Mouse (Mus musculus) limb, embryonic 14.5 days (tissue): ENCODE results near the gene Smim20. TPM values are rescaled to one million over a fixed set of nuclear protein-coding genes. Genes with fewer than 3 reads are reported as not detected.

Source experiments
- ATAC-seq: fragments of 200-750 bp; cut with Nextera tagmentation; 2 replicates; pipeline ENCODE4 v1.8.0; 2017; ENCODE audit warnings: low read depth, moderate number of reproducible peaks, moderate TSS enrichment; ENCODE audit not compliant: low FRiP score
- DNase-seq: peaks from one replicate; pipeline ENCODE4 v3.0.0-alpha.2; 2015; ENCODE audit warnings: low spot score
- H3K27ac ChIP-seq: fragments of 300-500 bp; sonication (generic); replicated peaks from 2 replicates; pipeline ENCODE4 v1.5.1; 2014; ENCODE audit warnings: low read depth, mild to moderate bottlenecking, low read length, moderate library complexity, mixed read lengths
- H3K27me3 ChIP-seq: fragments of 300-500 bp; sonication (generic); 2 replicates; pipeline ENCODE4 v1.6.1; 2014; ENCODE audit warnings: low read length, mixed read lengths; ENCODE audit not compliant: control insufficient read depth, insufficient read depth
- H3K36me3 ChIP-seq: fragments of 300-500 bp; sonication (generic); 2 replicates; pipeline ENCODE4 v1.6.1; 2014; ENCODE audit warnings: mild to moderate bottlenecking, low read length, moderate library complexity, mixed read lengths; ENCODE audit not compliant: control insufficient read depth, insufficient read depth
- H3K4me1 ChIP-seq: fragments of 300-500 bp; sonication (generic); 2 replicates; pipeline ENCODE4 v1.6.1; 2014; ENCODE audit warnings: antibody characterized with exemption, low read length, mixed read lengths; ENCODE audit not compliant: control insufficient read depth, insufficient read depth
- H3K4me2 ChIP-seq: fragments of 300-500 bp; sonication (generic); replicated peaks from 2 replicates; pipeline ENCODE4 v1.6.1; 2014; ENCODE audit warnings: low read depth, mild to moderate bottlenecking, low read length, moderate library complexity; ENCODE audit not compliant: severe bottlenecking
- H3K4me3 ChIP-seq: fragments of 300-500 bp; sonication (generic); replicated peaks from 2 replicates; pipeline ENCODE4 v1.5.1; 2014; ENCODE audit warnings: low read length
- H3K9ac ChIP-seq: fragments of 300-500 bp; sonication (generic); 2 replicates; pipeline ENCODE4 v1.6.1; 2014; ENCODE audit warnings: mild to moderate bottlenecking, low read depth, low read length, moderate library complexity; ENCODE audit not compliant: severe bottlenecking
- H3K9me3 ChIP-seq: fragments of 300-500 bp; sonication (generic); 2 replicates; pipeline ENCODE4 v1.6.1; 2016; ENCODE audit warnings: low read length; ENCODE audit not compliant: control insufficient read depth
- POLR2A ChIP-seq: fragments of 200-500 bp; IDR thresholded peaks from 2 replicates; pipeline ENCODE4 v1.8.0; 2012; ENCODE audit warnings: inconsistent platforms, mild to moderate bottlenecking, moderate library complexity, borderline replicate concordance; ENCODE audit not compliant: insufficient read depth, insufficient read length; ENCODE audit errors: extremely low read depth
- WGBS: fragments of 180-500 bp; shearing (Covaris S2); extraction: QIAGEN DNeasy Blood & Tissue Kit; methylation state at CpG from one replicate; pipeline ENCODE4 v1.1.7; 2014; 5-methylcytosine and 5-hydroxymethylcytosine counted together
- polyA plus RNA-seq, 2 experiments: library from polyadenylated mRNA; depleted of rRNA in 1 of 2; stranded (reverse) in 1 of 2; unstranded in 1 of 2; fragments of >200 nt; fragmentation: Nextera tagmentation in 1 of 2; extraction: Ambion mirVana in 1 of 2; gene quantifications; 2 replicates each; pipeline versions ENCODE4 v1.2.1 to v1.2.3; 2012 to 2014

Smim20 gene
- polyA plus RNA-seq (2012; rRNA removed) (47.4 and 48.1 TPM in 2 replicates), polyA plus RNA-seq (2014; fragmentation: Nextera tagmentation; extraction: Ambion mirVana) (100 and 112 TPM in 2 replicates)

DNA sequence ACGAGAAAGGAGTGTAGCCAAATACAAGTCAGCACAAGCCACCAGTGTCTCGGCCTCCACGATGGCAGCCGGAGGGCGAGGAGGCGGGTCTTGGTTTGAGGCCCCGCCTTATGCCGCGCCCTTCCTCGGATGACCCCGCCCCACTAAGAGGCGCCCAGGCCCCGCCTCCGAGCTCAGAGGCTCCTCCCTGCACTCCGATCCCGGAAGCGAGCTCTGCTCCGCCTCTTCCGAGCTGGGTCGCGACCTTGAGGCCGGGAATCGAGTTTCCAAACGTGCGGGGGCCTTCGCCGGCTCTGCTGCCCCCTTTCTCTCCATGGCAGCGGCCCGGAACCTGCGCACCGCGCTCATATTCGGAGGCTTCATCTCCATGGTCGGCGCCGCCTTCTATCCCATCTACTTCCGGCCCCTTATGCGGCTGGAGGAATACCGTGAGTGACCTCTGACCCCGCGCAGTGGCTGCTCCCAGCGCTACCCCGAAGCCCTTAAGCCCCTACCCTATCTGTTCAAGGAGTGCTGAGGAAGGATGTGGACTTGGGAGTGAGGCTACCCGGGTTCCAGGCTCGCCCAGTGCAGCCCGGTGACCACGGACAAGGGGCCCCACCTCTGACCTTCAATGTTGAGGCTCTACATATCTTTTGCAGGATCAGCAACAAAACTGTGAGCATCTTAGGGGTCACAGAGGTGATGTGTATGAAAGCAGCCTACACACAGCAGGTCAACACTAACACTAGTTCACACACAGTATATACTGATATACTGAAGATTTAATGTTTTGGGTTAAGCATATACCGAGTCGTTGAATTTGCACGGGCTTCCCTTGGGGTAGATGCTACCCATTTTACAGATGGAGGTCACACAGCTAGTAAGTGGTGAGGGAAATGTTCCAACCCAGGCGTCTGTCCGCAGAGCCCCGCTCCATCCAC, at the start of gene Smim20:
Gene Smim20, plus strand, starts transcription at position 153 of the 923 bp plus-strand sequence.
- peak; percentile 87 for DNase-seq

DNA sequence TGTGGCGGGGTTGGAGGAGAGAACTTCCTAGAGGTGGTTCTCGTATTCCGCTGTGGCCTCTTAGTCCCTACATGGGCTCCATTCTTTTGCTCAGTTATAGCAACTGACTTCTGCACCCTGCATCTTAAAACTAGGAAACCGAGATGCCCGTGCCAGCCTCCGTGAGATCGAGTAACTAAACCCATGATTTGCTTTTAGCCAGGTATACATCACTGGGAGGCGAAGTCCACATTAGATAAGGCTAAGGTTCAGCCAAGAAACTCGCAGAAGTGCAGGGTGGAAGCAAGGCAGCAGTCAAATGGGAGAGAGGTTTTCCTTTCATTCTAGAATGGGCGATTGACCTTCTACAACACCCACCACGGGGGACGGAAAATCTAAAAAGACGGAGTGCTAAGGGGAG, 41.4 kb upstream of the Smim20 start:
- Histone ChIP-seq H3K27me3 (no peaks in the 10 kb centered on the region), H3K9ac (no peak overlapping the region), H3K36me3 (no peaks in the 10 kb centered on the region), H3K9me3 (no peaks in the 10 kb centered on the region), H3K4me3 (no peak overlapping the region), H3K4me1 (no peaks in the 10 kb centered on the region), H3K4me2 (no peak overlapping the region), H3K27ac (no peak overlapping the region)
- WGBS = 90% methylated on average over 13 of the region's 13 CpGs
- ATAC-seq = no peak
- no peak for TF ChIP-seq POLR2A
- no peak for DNase-seq

More for the DNA sequence above, at the start of gene Smim20:
- Histone ChIP-seq H3K4me3 (peak within 1 kb of the TSS; percentile 67), H3K36me3 (no peaks in the 10 kb centered on the region), H3K4me2 (peak within 1 kb of the TSS; percentile 66), H3K27me3 (no peaks in the 10 kb centered on the region), H3K27ac (peak within 1 kb of the TSS; percentile 45), H3K9ac (peak within 1 kb of the TSS; percentile 67), H3K4me1 (peaks cover 9% of the 10 kb centered on the region), H3K9me3 (no peaks in the 10 kb centered on the region)
- no peak for TF ChIP-seq POLR2A
- peak; percentile 92 for ATAC-seq
- whole genome bisulfite sequencing = 13% methylated on average over 44 of the region's 53 CpGs

DNA sequence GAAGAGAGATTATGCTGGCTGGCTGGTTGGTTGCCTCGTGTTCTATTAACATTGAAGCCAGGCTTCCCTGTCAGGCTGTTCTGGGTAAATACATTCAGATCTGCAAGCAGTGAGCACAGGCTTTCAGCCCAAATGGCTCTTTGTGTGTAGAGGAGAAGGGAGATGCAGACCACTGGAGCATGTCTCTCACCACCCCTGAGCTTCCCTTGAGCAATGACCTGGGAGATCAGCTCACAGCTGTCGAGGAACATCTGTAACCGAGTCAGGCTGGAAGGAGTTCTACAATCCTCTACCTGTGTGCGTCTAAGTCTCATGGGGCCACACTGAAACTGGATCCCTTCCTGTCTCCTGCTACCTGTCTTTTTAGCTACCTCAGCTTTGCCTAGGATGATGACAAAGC, 36.3 kb upstream of the Smim20 start:
- no peak overlapping the region for H3K4me3 ChIP-seq
- ATAC-seq (no peak), DNase-seq (no peak)
- H3K36me3 ChIP-seq = no peaks in the 10 kb centered on the region
- H3K27me3 ChIP-seq = no peaks in the 10 kb centered on the region
- no peaks in the 10 kb centered on the region for H3K4me1 ChIP-seq
- no peak overlapping the region for H3K9ac ChIP-seq
- no peak overlapping the region for H3K27ac ChIP-seq
- 48% methylated on average over 4 of the region's 4 CpGs for WGBS
- no peaks in the 10 kb centered on the region for H3K9me3 ChIP-seq
- H3K4me2 ChIP-seq = no peak overlapping the region
- no peak for TF ChIP-seq POLR2A

DNA sequence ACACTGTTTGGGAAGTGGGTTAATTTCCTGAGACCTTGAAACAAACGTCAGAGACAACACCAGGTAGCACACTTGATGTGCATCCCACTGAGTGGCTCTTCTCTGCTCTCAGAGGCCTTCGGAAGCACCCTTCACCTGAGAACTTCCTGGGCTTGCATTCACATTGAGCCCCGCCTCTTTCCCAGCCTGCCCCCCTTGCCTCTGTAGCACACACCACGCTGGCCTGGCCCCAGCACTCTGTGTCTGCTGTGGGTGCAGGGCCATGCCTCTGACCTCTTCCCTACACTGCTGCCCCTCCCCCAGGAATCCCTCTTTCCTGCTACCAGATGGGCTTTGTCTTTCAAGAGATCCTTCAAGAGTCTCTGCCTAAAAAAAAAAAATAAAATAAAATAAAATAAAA, 31.3 kb upstream of the Smim20 start:
- ATAC-seq = no peak; the same call in 1 of the 2 replicates

DNA sequence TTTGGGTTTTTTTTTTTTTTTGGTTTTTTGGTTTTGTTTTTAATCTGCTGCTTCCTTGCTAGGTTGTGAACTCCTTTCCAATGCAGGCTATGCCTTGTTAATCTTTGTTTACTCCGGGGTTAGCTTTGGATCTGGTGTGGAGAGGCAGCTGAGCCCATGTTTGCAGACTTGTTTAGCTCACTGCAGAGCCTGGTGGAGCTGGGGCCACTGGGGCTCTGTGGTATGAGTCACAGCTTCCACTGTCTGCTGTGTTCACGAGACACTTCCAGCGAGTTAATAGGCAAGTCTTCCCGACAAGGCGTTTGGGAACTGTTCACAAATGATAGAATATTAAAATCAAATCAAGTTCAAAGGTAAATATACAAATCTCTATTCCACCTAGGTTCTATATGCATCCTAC, 30.7 kb upstream of the Smim20 start:
- DNase-seq (no peak), ATAC-seq (no peak)
- H3K27me3 ChIP-seq = no peaks in the 10 kb centered on the region
- no peaks in the 10 kb centered on the region for H3K9me3 ChIP-seq
- no peak overlapping the region for H3K27ac ChIP-seq
- no peak overlapping the region for H3K4me2 ChIP-seq
- no peak overlapping the region for H3K9ac ChIP-seq
- 30% methylated on average over 5 of the region's 5 CpGs for WGBS
- H3K36me3 ChIP-seq = no peaks in the 10 kb centered on the region
- no peak overlapping the region for H3K4me3 ChIP-seq
- H3K4me1 ChIP-seq = no peaks in the 10 kb centered on the region
- TF ChIP-seq POLR2A = no peak

More for the DNA sequence above, 31.3 kb upstream of the Smim20 start:
- H3K9ac ChIP-seq = no peak overlapping the region
- H3K27me3 ChIP-seq = no peaks in the 10 kb centered on the region
- no peak overlapping the region for H3K27ac ChIP-seq
- no peak for DNase-seq
- no peaks in the 10 kb centered on the region for H3K9me3 ChIP-seq
- no peak overlapping the region for H3K4me2 ChIP-seq
- H3K4me3 ChIP-seq = no peak overlapping the region
- H3K36me3 ChIP-seq = no peaks in the 10 kb centered on the region
- H3K4me1 ChIP-seq = no peaks in the 10 kb centered on the region
- TF ChIP-seq POLR2A = no peak
- WGBS = 4% methylated on average over 4 of the region's 4 CpGs
